Mouse (Mus musculus) 3T3-L1 (cell line): ENCODE results near the gene Gm7714.
"Not testable (repeated sequence)": the region's sequence is repeated elsewhere in the genome, so short reads cannot be mapped to it uniquely, and the experiment has no call there.

ENCODE experiments used
- DNase-seq: peaks from one replicate; pipeline ENCODE4 v3.0.0-alpha.2; 2015; ENCODE audit warnings: low read depth, low spot score

Gm7714 gene

GRCm38 (mm10) chr5:88268619-88269018, at the start of gene Gm7714:
Gm7714 (plus strand) TSS chr5:88268919.
- DNase-seq, result no peak

- no peak for DNase-seq
Observed at GRCm38 (mm10) chr5:88256475-88256874, 12.2 kb upstream of the Gm7714 start.

GRCm38 (mm10) chr5:88311307-88311706, 42.6 kb downstream of the Gm7714 start:
- DNase-seq, result not testable (repeated sequence)

GRCm38 (mm10) chr5:88317012-88317411, 48.3 kb downstream of the Gm7714 start, which contains the start of gene Prol1:
Prol1 (plus strand) TSS chr5:88317312.
- no peak for DNase-seq
